14 mouse cellular contexts compared by ENCODE assay signal in genomic region chr12:100810542-100810941, GRCm38 (mm10).
"Had no signal": no experiment of that assay in that cellular context is flagged by ENCODE, and none has a peak within 500 bp of the region (broad histone marks: within the 10 kb centered on the region; RNA-seq: fewer than 3 reads in every experiment).

No protein-coding gene starts in this region.

- H3K27me3 ChIP-seq: limb, embryonic 13.5 days; midbrain, embryonic 13.5 days; stomach, embryonic 15.5 days had no signal

- H3K36me3 ChIP-seq: limb, embryonic 13.5 days; midbrain, embryonic 13.5 days; stomach, embryonic 15.5 days had no signal

- ATAC-seq: midbrain, embryonic 13.5 days had no signal

- DNase-seq: kidney, postnatal 10 days; kidney, postnatal 4 days; left cerebral cortex, postnatal 4 days; lung, adult 18-20 months; lung, postnatal 36 days; right cerebral cortex, adult 18-20 months; right cerebral cortex, postnatal 4 days; thymus, adult 2 months; thymus, postnatal 25 days had no signal

- H3K27ac ChIP-seq: layer of hippocampus, adult 2 months; limb, embryonic 13.5 days; liver, embryonic 14.5 days; midbrain, embryonic 13.5 days; stomach, embryonic 15.5 days had no signal

- H3K4me3 ChIP-seq: layer of hippocampus, adult 2 months; limb, embryonic 13.5 days; midbrain, embryonic 13.5 days; stomach, embryonic 15.5 days had no signal

- H3K9me3 ChIP-seq: limb, embryonic 13.5 days; midbrain, embryonic 13.5 days; stomach, embryonic 15.5 days had no signal

- H3K4me2 ChIP-seq: limb, embryonic 13.5 days; midbrain, embryonic 13.5 days; stomach, embryonic 15.5 days had no signal

- H3K4me1 ChIP-seq: limb, embryonic 13.5 days; stomach, embryonic 15.5 days had no signal

- H3K9ac ChIP-seq: limb, embryonic 13.5 days; liver, embryonic 14.5 days; midbrain, embryonic 13.5 days; stomach, embryonic 15.5 days had no signal
